Mouse (Mus musculus) embryonic fibroblast, embryonic 13.5 days (primary cell): ENCODE data around the gene Fam171a2. TPM values are rescaled to one million over a fixed set of nuclear protein-coding genes. Genes with fewer than 3 reads are reported as not detected.
"Not testable (repeated sequence)": the region's sequence is repeated elsewhere in the genome, so short reads cannot be mapped to it uniquely, and the experiment has no call there.

Source experiments
- H3K27ac ChIP-seq: 2 replicates; pipeline ENCODE4 v1.5.1; 2012; ENCODE audit warnings: low read length, control low read depth, inconsistent platforms; ENCODE audit not compliant: insufficient read depth
- H3K4me1 ChIP-seq: 2 replicates; pipeline ENCODE4 v1.6.1; 2011; ENCODE audit warnings: low read length; ENCODE audit not compliant: control insufficient read depth, insufficient read depth
- H3K4me3 ChIP-seq: 2 replicates; pipeline ENCODE4 v1.5.1; 2011; ENCODE audit warnings: mild to moderate bottlenecking, control low read depth, low read length; ENCODE audit not compliant: insufficient read depth
- CTCF ChIP-seq: IDR thresholded peaks from 2 replicates; pipeline ENCODE4 v1.5.1; 2011; ENCODE audit warnings: mild to moderate bottlenecking, control low read depth, low read length, moderate library complexity, borderline replicate concordance; ENCODE audit not compliant: insufficient read depth
- POLR2A ChIP-seq: IDR thresholded peaks from 2 replicates; pipeline ENCODE4 v1.6.1; 2011; ENCODE audit warnings: low read depth, mild to moderate bottlenecking, control low read depth, low read length, moderate library complexity
- polyA plus RNA-seq: library from polyadenylated mRNA; stranded (reverse); fragments of >200 nt; gene quantifications from 2 replicates; pipeline ENCODE4 v1.2.4, GENCODE M21; 2011; ENCODE audit warnings: low read depth; ENCODE audit not compliant: missing spikeins, insufficient read length

Gene Fam171a2
- polyA plus RNA-seq, 1 experiment, result 17.9 TPM

- no peak overlapping the region for H3K4me3 ChIP-seq
- TF ChIP-seq POLR2A, result no peak
- peak overlapping the region; percentile 84 for H3K27ac ChIP-seq
- H3K4me1 ChIP-seq, result peaks cover 4% of the 10 kb centered on the region
These were observed 36.4 kb downstream of the Fam171a2 start for GRCm38 (mm10) chr11:102411061-102411460.

DNA sequence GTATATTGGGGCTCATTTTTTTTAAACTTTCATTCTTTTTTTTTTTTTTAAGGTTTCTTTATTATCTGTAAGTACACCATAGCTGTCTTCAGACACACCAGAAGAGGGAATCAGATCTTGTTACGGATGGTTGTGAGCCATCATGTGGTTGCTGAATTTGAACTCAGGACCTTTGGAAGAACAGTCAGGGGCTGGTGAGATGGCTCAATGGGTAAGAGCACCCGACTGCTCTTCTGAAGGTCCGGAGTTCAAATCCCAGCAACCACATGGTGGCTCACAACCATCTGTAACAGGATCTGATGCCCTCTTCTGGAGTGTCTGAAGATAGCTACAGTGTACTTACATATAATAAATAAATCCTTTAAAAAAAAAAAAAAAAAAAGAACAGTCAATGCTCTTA, 37.1 kb downstream of the Fam171a2 start:
- not testable (repeated sequence) for H3K27ac ChIP-seq, H3K4me1 ChIP-seq, H3K4me3 ChIP-seq

DNA sequence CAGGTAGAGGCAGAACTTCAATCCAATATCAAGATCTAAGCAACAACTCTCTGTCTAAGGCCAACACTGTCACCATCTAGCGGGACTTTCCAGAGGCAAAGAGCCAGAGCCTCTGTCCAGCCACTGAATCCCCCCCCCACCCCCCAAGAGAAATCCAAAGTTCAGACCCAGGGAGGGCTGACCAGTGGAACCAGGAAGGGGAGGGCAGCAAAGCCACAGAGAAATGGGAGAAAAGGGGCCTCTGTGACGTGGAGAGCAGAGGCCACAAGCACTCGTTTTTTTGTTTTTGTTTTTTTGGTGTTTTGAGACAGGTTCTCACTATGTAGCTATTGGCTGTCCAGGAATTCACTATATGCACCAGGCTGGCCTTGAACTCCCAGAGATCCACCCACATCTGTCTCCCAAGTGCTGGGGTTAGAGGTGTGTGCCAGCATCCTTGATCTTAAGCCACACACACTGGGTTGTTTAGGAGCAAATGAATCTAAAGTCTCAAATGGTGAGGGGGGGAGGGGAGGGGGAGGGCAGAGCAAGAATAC, 37.6 kb downstream of the Fam171a2 start:
- no peak for TF ChIP-seq CTCF
- no peak for TF ChIP-seq POLR2A
- H3K4me3 ChIP-seq, result no peak overlapping the region
- peaks cover 4% of the 10 kb centered on the region; the same call in 1 of the 2 replicates for H3K4me1 ChIP-seq
- H3K27ac ChIP-seq, result no peak overlapping the region

DNA sequence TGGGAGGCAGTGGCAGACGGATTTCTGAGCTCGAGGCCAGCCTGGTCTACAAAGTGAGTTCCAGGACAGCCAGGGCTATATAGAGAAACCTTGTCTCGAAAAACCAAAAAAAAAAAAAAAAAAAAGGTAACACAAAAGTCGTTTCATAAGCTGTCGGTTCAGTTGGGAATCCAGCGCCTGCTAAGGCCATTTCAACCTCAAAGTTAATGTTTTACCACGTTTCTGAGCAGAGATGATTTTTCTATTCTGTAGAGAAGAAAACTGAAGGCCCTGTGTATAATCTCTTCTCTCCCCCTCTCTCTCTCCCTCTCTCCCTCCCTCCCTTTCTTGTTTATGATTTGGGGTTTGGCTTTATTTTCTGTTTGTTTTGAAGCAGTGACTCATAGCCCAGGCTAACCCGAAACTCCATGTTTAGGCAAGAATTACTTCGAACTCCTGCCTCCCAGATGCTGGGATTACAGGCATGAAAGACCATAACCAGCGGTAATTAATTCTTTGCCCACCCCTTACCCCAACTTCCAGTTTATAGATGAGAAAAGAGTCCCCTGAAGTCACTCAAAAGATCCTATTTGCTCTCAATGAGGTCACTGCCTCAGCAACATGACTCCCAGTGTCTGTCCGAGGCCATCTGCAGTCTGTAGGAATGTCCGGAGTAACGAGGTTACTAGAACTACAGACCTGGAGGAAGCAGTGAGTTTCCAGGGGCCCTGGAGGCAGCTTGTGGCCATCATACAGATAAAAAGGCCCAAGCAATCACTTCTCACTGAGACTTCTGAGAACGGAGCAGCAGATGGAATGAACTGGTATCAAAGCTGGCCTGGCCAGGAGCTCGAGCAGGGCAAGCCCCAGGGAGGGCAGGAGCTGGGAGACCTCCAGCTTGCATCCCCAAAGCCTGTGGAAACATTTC, 38.3 kb downstream of the Fam171a2 start:
- Histone ChIP-seq H3K4me1 (peaks cover 4% of the 10 kb centered on the region; the same call in 1 of the 2 replicates), H3K4me3 (no peak overlapping the region), H3K27ac (peak overlapping the region; percentile 65)
- TF ChIP-seq POLR2A, result no peak
- TF ChIP-seq CTCF, result no peak

- peak overlapping the region; percentile 63 for H3K4me3 ChIP-seq
- H3K4me1 ChIP-seq, result peaks cover 4% of the 10 kb centered on the region; the same call in 1 of the 2 replicates
- TF ChIP-seq POLR2A (peak; percentile 90), CTCF (no peak)
- peak overlapping the region; percentile 94 for H3K27ac ChIP-seq
These were observed 39.1 kb downstream of the Fam171a2 start for GRCm38 (mm10) chr11:102408344-102408876.

DNA sequence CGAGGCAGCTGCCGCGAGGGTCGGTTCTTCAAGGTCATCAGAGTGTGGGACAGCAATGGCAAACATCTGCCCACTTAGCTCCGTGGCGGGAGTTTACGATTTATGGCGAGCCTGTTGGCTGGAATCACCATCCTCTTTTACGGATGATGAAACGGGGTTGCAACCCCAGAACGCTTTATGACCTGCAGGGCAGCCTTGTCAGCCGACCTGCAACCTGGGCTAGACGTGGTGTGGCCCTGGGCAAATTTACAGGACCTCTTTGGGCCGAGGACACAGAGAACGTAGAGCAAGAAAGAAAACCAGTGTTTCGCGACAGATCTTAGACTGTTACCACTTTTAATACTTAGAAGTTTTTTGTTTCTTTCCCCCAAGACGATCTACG, 39.7 kb downstream of the Fam171a2 start, which contains the start of gene Slc25a39:
TSS of gene Slc25a39 (minus strand) at position 113 of the 382 bp plus-strand sequence.
- Histone ChIP-seq H3K4me3 (peak within 1 kb of the TSS; percentile 94), H3K4me1 (peaks cover 4% of the 10 kb centered on the region; the same call in 1 of the 2 replicates), H3K27ac (peak within 1 kb of the TSS; percentile 94)
- TF ChIP-seq CTCF (no peak), POLR2A (no peak; the same call in 1 of the 2 replicates)

DNA sequence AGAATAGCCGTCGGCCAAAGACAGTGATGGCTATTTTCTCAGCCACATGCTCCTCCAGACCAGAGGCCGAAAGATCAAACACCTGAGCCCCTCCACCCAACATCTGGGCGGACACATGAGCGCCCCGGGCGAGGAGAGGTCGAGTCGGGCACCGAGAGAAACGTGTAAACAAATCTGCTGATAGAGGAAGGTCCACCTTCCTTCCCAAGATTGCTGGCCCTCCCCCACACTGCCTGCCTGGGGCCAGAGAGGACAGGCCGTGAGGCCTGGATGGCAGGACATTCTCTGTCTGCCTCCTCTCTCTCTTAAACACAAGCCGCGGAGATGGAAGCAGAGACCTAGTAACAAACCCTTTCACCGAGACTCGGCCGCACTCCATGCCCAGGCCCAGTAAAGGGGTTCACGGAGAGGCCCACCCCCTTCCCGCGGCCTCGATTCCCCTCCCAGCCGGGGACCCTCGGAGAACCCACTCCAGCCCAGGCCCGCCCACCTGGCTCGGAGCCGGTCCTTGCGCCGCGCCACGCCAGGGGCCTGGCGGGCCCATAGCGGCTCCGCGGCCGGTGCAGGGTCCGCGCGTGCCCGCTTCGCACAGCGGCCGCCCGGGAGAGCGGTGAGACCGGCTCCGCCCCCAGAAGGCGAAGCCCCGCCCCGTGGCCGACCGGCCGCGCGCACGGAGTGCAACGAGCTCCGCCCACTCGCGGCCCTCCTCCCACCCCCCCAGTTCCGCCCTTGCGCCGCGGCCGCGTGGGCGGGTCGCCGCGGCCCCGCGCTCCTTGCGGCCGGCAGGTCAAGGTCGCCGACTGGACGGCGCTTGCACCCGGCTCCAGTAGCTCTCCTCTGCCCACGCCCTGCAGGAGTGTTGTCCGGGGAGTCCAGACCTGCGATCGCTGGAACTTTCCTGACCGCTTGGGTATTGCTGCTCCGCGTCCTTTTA, 40.3 kb downstream of the Fam171a2 start:
- Histone ChIP-seq H3K4me3 (peak overlapping the region; percentile 94), H3K27ac (peak overlapping the region; percentile 94), H3K4me1 (peaks cover 4% of the 10 kb centered on the region; the same call in 1 of the 2 replicates)
- TF ChIP-seq CTCF (no peak), POLR2A (no peak; the same call in none of the 2 replicates)

GRCm38 (mm10) chr11:102406401-102406800, 41.1 kb downstream of the Fam171a2 start:
- H3K27ac ChIP-seq, result peak overlapping the region; percentile 44; the same call in 1 of the 2 replicates

DNA sequence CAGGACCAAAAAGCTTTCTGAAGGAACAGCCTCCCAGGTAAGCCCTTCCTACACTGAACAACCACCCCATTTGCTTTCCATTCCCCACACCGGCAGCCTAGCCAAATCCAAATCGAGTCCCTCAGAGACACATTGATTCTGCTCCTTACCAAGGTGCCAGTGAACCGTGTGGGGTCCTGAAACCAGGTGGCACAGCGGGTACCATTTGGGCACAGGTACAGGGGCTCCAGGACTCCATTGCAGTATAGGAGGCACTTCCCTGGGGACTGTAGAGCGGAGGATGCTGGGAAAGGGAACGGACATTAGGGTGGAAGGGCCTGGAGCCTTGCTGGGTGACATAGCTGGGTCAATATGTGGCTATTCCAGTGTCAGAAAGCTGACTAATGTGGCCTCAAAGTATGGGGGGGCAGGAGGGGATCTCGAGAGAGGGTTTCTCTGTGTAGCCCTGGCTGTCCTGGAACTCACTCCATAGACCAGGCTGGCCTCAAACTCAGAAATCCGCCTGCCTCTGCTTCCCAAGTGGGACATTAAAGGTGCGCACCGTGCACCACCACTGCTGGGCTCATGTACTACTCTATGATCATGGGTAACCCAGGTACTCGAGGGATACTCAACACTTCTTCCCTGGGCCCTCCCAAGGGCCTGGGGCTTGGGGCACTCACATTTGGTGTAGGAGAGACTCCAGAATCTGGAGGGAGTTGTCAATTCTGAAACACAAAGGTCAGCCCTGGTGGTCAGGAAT, 41.8 kb downstream of the Fam171a2 start:
- Histone ChIP-seq H3K4me3 (peak overlapping the region; percentile 94), H3K27ac (no peak overlapping the region), H3K4me1 (no peaks in the 10 kb centered on the region)
- TF ChIP-seq CTCF, result no peak
- TF ChIP-seq POLR2A, result no peak

More at GRCm38 (mm10) chr11:102406401-102406800, 41.1 kb downstream of the Fam171a2 start:
- TF ChIP-seq CTCF (no peak), POLR2A (no peak)
- Histone ChIP-seq H3K4me3 (peak overlapping the region; percentile 94), H3K4me1 (peaks cover 4% of the 10 kb centered on the region; the same call in 1 of the 2 replicates)
